Mouse (Mus musculus) forebrain, embryonic 11.5 days (tissue): Measurements from ENCODE around the gene Tlcd2. TPM values are rescaled to one million over a fixed set of nuclear protein-coding genes. Genes with fewer than 3 reads are reported as not detected.
"Not testable (repeated sequence)": the region's sequence is repeated elsewhere in the genome, so short reads cannot be mapped to it uniquely, and the experiment has no call there.

ENCODE experiments used
- ATAC-seq: fragments of 200-750 bp; cut with Nextera tagmentation; replicated peaks from 2 replicates; pipeline ENCODE4 v1.8.0; 2017; ENCODE audit warnings: moderate TSS enrichment; ENCODE audit not compliant: low FRiP score
- DNase-seq: peaks from one replicate; pipeline ENCODE4 v3.0.0-alpha.2; 2017; ENCODE audit warnings: low spot score
- H3K27ac ChIP-seq: fragments of 300-500 bp; sonication (generic); 2 replicates; pipeline ENCODE4 v1.5.1; 2014; ENCODE audit warnings: low read depth, low read length
- H3K27me3 ChIP-seq: fragments of 300-500 bp; sonication (generic); 2 replicates; pipeline ENCODE4 v1.6.1; 2014; ENCODE audit warnings: mild to moderate bottlenecking, low read length, mixed read lengths; ENCODE audit not compliant: control insufficient read depth, insufficient read depth
- H3K36me3 ChIP-seq: fragments of 300-500 bp; sonication (generic); 2 replicates; pipeline ENCODE4 v1.6.1; 2014; ENCODE audit warnings: mild to moderate bottlenecking, low read length, moderate library complexity, mixed read lengths; ENCODE audit not compliant: control insufficient read depth, insufficient read depth
- H3K4me1 ChIP-seq: fragments of 300-500 bp; sonication (generic); replicated peaks from 2 replicates; pipeline ENCODE4 v1.6.1; 2014; ENCODE audit warnings: low read length, mixed read lengths; ENCODE audit not compliant: control insufficient read depth, insufficient read depth
- H3K4me2 ChIP-seq: fragments of 300-500 bp; sonication (generic); 2 replicates; pipeline ENCODE4 v1.6.1; 2014; ENCODE audit warnings: low read depth, mild to moderate bottlenecking, low read length, moderate library complexity, mixed read lengths; ENCODE audit not compliant: severe bottlenecking
- H3K4me3 ChIP-seq: fragments of 300-500 bp; sonication (generic); 2 replicates; pipeline ENCODE4 v1.5.1; 2014; ENCODE audit warnings: low read depth, low read length
- H3K9ac ChIP-seq: fragments of 300-500 bp; sonication (generic); 2 replicates; pipeline ENCODE4 v1.6.1; 2014; ENCODE audit warnings: low read length
- H3K9me3 ChIP-seq: fragments of 300-500 bp; sonication (generic); 2 replicates; pipeline ENCODE4 v1.6.1; 2016; ENCODE audit warnings: low read length, mixed read lengths; ENCODE audit not compliant: control insufficient read depth
- WGBS: fragments of 180-500 bp; shearing (Covaris S2); extraction: QIAGEN DNeasy Blood & Tissue Kit; methylation state at CpG from one replicate; pipeline ENCODE4 v1.1.7; 2014; 5-methylcytosine and 5-hydroxymethylcytosine counted together
- polyA plus RNA-seq: library from polyadenylated mRNA; unstranded; fragments of >200 nt; fragmentation: Nextera tagmentation; extraction: Ambion mirVana; gene quantifications from 2 replicates; pipeline ENCODE4 v1.2.1, GENCODE M21; 2014

Tlcd2 gene
- polyA plus RNA-seq, 1 experiment from 2014 or later = 9.5 TPM

- Histone ChIP-seq H3K4me1 (peaks cover 8% of the 10 kb centered on the region), H3K27me3 (no peaks in the 10 kb centered on the region), H3K27ac (no peak overlapping the region), H3K36me3 (no peaks in the 10 kb centered on the region; the same call in 1 of the 2 replicates), H3K9me3 (no peaks in the 10 kb centered on the region), H3K4me3 (no peak overlapping the region), H3K9ac (no peak overlapping the region), H3K4me2 (no peak overlapping the region)
- 95% methylated on average over 31 of the region's 31 CpGs for WGBS
- no peak for ATAC-seq
- no peak for DNase-seq
These were observed 8.5 kb upstream of the Tlcd2 start for GRCm38 (mm10) chr11:75452812-75453557.

- no peaks in the 10 kb centered on the region for H3K27me3 ChIP-seq
- H3K4me3 ChIP-seq = peak within 1 kb of the TSS; percentile 57
- no peaks in the 10 kb centered on the region for H3K9me3 ChIP-seq
- 3% methylated on average over 56 of the region's 56 CpGs for WGBS
- peak within 1 kb of the TSS; percentile 69 for H3K9ac ChIP-seq
- H3K4me2 ChIP-seq = peak within 1 kb of the TSS; percentile 99
- no peak within 1 kb of the TSS for H3K27ac ChIP-seq
- peak; percentile 93 for ATAC-seq
- H3K36me3 ChIP-seq = no peaks in the 10 kb centered on the region
- DNase-seq = peak; percentile 91
- peaks cover 8% of the 10 kb centered on the region for H3K4me1 ChIP-seq
These were observed 7.3 kb upstream of the Tlcd2 start, which contains the start of gene Wdr81 for GRCm38 (mm10) chr11:75453991-75454930. Gene Wdr81, minus strand, starts transcription at chr11:75454717.

GRCm38 (mm10) chr11:75455041-75455736 is 6.3 kb upstream of the Tlcd2 start:
- H3K9ac ChIP-seq = peak overlapping the region; percentile 69
- whole genome bisulfite sequencing = 81% methylated on average over 10 of the region's 10 CpGs
- H3K27me3 ChIP-seq = no peaks in the 10 kb centered on the region
- H3K4me3 ChIP-seq = peak overlapping the region; percentile 57; the same call in 1 of the 2 replicates
- no peak overlapping the region for H3K27ac ChIP-seq
- ATAC-seq (no peak), DNase-seq (no peak)
- no peaks in the 10 kb centered on the region for H3K9me3 ChIP-seq
- no peaks in the 10 kb centered on the region for H3K36me3 ChIP-seq
- peaks cover 8% of the 10 kb centered on the region for H3K4me1 ChIP-seq
- peak overlapping the region; percentile 99 for H3K4me2 ChIP-seq

GRCm38 (mm10) chr11:75455971-75456370 is 5.5 kb upstream of the Tlcd2 start:
- not testable (repeated sequence) for H3K9me3 ChIP-seq, ATAC-seq, H3K4me3 ChIP-seq, H3K4me2 ChIP-seq, H3K4me1 ChIP-seq, H3K9ac ChIP-seq, DNase-seq, H3K27me3 ChIP-seq, H3K36me3 ChIP-seq, H3K27ac ChIP-seq
- WGBS = 92% methylated on average over 2 of the region's 2 CpGs

GRCm38 (mm10) chr11:75456440-75456871 is 5.1 kb upstream of the Tlcd2 start:
- WGBS = 85% methylated on average over 7 of the region's 7 CpGs
- no peaks in the 10 kb centered on the region for H3K36me3 ChIP-seq
- no peak overlapping the region for H3K4me3 ChIP-seq
- ATAC-seq (no peak), DNase-seq (no peak)
- no peak overlapping the region for H3K9ac ChIP-seq
- no peaks in the 10 kb centered on the region for H3K27me3 ChIP-seq
- no peak overlapping the region for H3K27ac ChIP-seq
- no peaks in the 10 kb centered on the region for H3K9me3 ChIP-seq
- H3K4me1 ChIP-seq = peaks cover 8% of the 10 kb centered on the region
- no peak overlapping the region for H3K4me2 ChIP-seq

GRCm38 (mm10) chr11:75458169-75458568 is 3.3 kb upstream of the Tlcd2 start:
- 20% methylated on average over 3 of the region's 3 CpGs for WGBS
- Histone ChIP-seq H3K27ac (no peak overlapping the region), H3K27me3 (no peaks in the 10 kb centered on the region), H3K4me2 (no peak overlapping the region), H3K4me1 (peaks cover 24% of the 10 kb centered on the region), H3K9ac (no peak overlapping the region), H3K36me3 (no peaks in the 10 kb centered on the region), H3K4me3 (no peak overlapping the region), H3K9me3 (no peaks in the 10 kb centered on the region)
- DNase-seq (peak; percentile 65), ATAC-seq (no peak)

- WGBS = 85% methylated on average over 8 of the region's 8 CpGs
- Histone ChIP-seq H3K27me3 (no peaks in the 10 kb centered on the region), H3K36me3 (no peaks in the 10 kb centered on the region), H3K4me1 (peaks cover 24% of the 10 kb centered on the region), H3K4me3 (no peak overlapping the region), H3K27ac (no peak overlapping the region), H3K9ac (no peak overlapping the region), H3K4me2 (no peak overlapping the region), H3K9me3 (no peaks in the 10 kb centered on the region)
- DNase-seq = no peak
- ATAC-seq = no peak
These were observed 2.9 kb upstream of the Tlcd2 start for GRCm38 (mm10) chr11:75458628-75459041.

GRCm38 (mm10) chr11:75459141-75459711 is 2.3 kb upstream of the Tlcd2 start:
- Histone ChIP-seq H3K27ac (0 out of 2 replicates have a peak overlapping the region, but pooled peaks have one; percentile 4), H3K27me3 (no peaks in the 10 kb centered on the region), H3K36me3 (no peaks in the 10 kb centered on the region), H3K9ac (no peak overlapping the region), H3K4me1 (peaks cover 20% of the 10 kb centered on the region), H3K9me3 (no peaks in the 10 kb centered on the region), H3K4me3 (no peak overlapping the region), H3K4me2 (no peak overlapping the region)
- no peak for DNase-seq
- ATAC-seq = no peak
- 87% methylated on average over 5 of the region's 5 CpGs for WGBS
